32 mouse cellular contexts compared by ENCODE assay signal in the genomic region with DNA sequence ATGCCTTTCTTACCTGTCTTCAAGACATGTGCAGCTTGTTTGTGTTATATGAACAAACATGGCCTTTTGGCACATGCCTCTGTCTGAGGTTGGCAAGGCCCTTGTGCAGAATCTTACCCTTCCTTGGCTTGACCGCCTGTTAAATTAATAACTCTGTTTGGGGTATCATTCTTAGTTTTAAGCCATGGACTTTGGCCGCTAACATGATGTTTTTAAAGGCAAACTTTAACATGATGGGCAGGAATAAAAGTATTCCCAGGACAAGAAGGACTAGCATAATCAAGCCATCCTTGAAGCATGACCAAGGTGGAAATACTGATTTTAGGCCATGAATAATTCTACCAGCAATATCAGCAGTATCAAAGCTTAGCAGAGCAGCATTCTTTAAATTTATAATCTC.
"Had no signal": no experiment of that assay in that cellular context is flagged by ENCODE, and none has a peak within 500 bp of the region (broad histone marks: within the 10 kb centered on the region; RNA-seq: fewer than 3 reads in every experiment).

No protein-coding gene starts in this region.

- H3K4me1 ChIP-seq: limb, embryonic 10.5 days; limb, embryonic 12.5 days; limb, embryonic 13.5 days; limb, embryonic 15.5 days; liver, embryonic 12.5 days; liver, embryonic 13.5 days; liver, embryonic 15.5 days; lung, embryonic 15.5 days; megakaryocyte, embryonic 14.5 days; midbrain, embryonic 10.5 days; midbrain, embryonic 12.5 days; midbrain, embryonic 13.5 days; midbrain, embryonic 15.5 days; neural tube, embryonic 12.5 days had no signal

- H3K4me2 ChIP-seq: limb, embryonic 12.5 days; limb, embryonic 13.5 days; limb, embryonic 15.5 days; liver, embryonic 11.5 days; liver, embryonic 12.5 days; liver, embryonic 13.5 days; liver, embryonic 15.5 days; lung, embryonic 14.5 days; lung, embryonic 15.5 days; midbrain, embryonic 11.5 days; midbrain, embryonic 12.5 days; midbrain, embryonic 13.5 days; midbrain, embryonic 15.5 days; neural tube, embryonic 12.5 days had no signal

- H3K9ac ChIP-seq: limb, embryonic 12.5 days; limb, embryonic 13.5 days; limb, embryonic 15.5 days; liver, embryonic 12.5 days; liver, embryonic 13.5 days; liver, embryonic 14.5 days; liver, embryonic 15.5 days; liver, postnatal 0 days; lung, embryonic 14.5 days; lung, embryonic 15.5 days; midbrain, embryonic 12.5 days; midbrain, embryonic 13.5 days; midbrain, embryonic 15.5 days; neural tube, embryonic 12.5 days had no signal

- H3K9me3 ChIP-seq: limb, embryonic 10.5 days; limb, embryonic 12.5 days; limb, embryonic 13.5 days; limb, embryonic 15.5 days; liver, embryonic 12.5 days; liver, embryonic 15.5 days; lung, embryonic 15.5 days; midbrain, embryonic 10.5 days; midbrain, embryonic 12.5 days; midbrain, embryonic 13.5 days; midbrain, embryonic 15.5 days; neural tube, embryonic 12.5 days had no signal

- H3K27ac ChIP-seq: limb, embryonic 10.5 days; limb, embryonic 12.5 days; limb, embryonic 13.5 days; limb, embryonic 15.5 days; liver, embryonic 12.5 days; liver, embryonic 13.5 days; liver, embryonic 14.5 days; liver, embryonic 15.5 days; lung, embryonic 15.5 days; macrophage; midbrain, embryonic 10.5 days; midbrain, embryonic 12.5 days; midbrain, embryonic 13.5 days; midbrain, embryonic 15.5 days; neural tube, embryonic 12.5 days had no signal

- ATAC-seq: liver, embryonic 12.5 days; liver, postnatal 0 days; lung, postnatal 0 days; midbrain, embryonic 13.5 days; midbrain, embryonic 15.5 days; midbrain, embryonic 16.5 days had no signal

- DNase-seq: left cerebral cortex, postnatal 4 days; liver; liver, embryonic 13.5 days; liver, postnatal 0 days; lung, adult 18-20 months; lung, adult 2 months; lung, embryonic 14.5 days; lung, postnatal 10 days; lung, postnatal 14 days; lung, postnatal 36 days; lung, postnatal 4 days; midbrain, embryonic 14.5 days had no signal

- H3K27me3 ChIP-seq: limb, embryonic 12.5 days; limb, embryonic 13.5 days; limb, embryonic 15.5 days; liver, embryonic 12.5 days; liver, embryonic 13.5 days; liver, embryonic 15.5 days; lung, embryonic 15.5 days; megakaryocyte, embryonic 14.5 days; midbrain, embryonic 12.5 days; midbrain, embryonic 13.5 days; midbrain, embryonic 15.5 days; neural tube, embryonic 12.5 days had no signal

- H3K4me3 ChIP-seq: limb, embryonic 10.5 days; limb, embryonic 12.5 days; limb, embryonic 13.5 days; limb, embryonic 15.5 days; liver, embryonic 12.5 days; liver, embryonic 13.5 days; liver, embryonic 15.5 days; lung, embryonic 15.5 days; megakaryocyte, embryonic 14.5 days; midbrain, embryonic 10.5 days; midbrain, embryonic 12.5 days; midbrain, embryonic 13.5 days; midbrain, embryonic 15.5 days; myocyte; neural tube, embryonic 12.5 days had no signal

- H3K36me3 ChIP-seq: limb, embryonic 10.5 days; limb, embryonic 12.5 days; limb, embryonic 13.5 days; limb, embryonic 15.5 days; liver, embryonic 12.5 days; liver, embryonic 13.5 days; liver, embryonic 15.5 days; lung, embryonic 15.5 days; midbrain, embryonic 10.5 days; midbrain, embryonic 12.5 days; midbrain, embryonic 13.5 days; midbrain, embryonic 15.5 days; neural tube, embryonic 12.5 days had no signal
